Mouse (Mus musculus): Measurements from ENCODE around the gene Fndc11.

The Fndc11 gene

GRCm38 (mm10) chr2:181220361-181220760, 548 bp downstream of the Fndc11 start:
- DNase-seq, result peak; percentile 32

- no peak for DNase-seq
These were observed 5.2 kb downstream of the Fndc11 start for GRCm38 (mm10) chr2:181224994-181225393.

- DNase-seq, result no peak
These were observed 7.3 kb downstream of the Fndc11 start for GRCm38 (mm10) chr2:181227122-181227521.

- DNase-seq, result no peak
These were observed 8.5 kb downstream of the Fndc11 start for GRCm38 (mm10) chr2:181228335-181228734.

GRCm38 (mm10) chr2:181231171-181231570, 11.4 kb downstream of the Fndc11 start:
- no peak for DNase-seq

- no peak for DNase-seq
These were observed 13.6 kb downstream of the Fndc11 start for GRCm38 (mm10) chr2:181233443-181233842.

- DNase-seq, result no peak
These were observed 14.9 kb downstream of the Fndc11 start for GRCm38 (mm10) chr2:181234680-181235079.

GRCm38 (mm10) chr2:181235681-181236566, 16.1 kb downstream of the Fndc11 start:
- DNase-seq, result no peak

- DNase-seq, result no peak
These were observed 17.6 kb downstream of the Fndc11 start for GRCm38 (mm10) chr2:181237251-181238014.

GRCm38 (mm10) chr2:181238091-181238610, 18.3 kb downstream of the Fndc11 start:
- no peak for DNase-seq

GRCm38 (mm10) chr2:181238861-181239260, 19.0 kb downstream of the Fndc11 start:
- DNase-seq, result no peak

- DNase-seq, result no peak
These were observed 19.4 kb downstream of the Fndc11 start for GRCm38 (mm10) chr2:181239261-181239660.

GRCm38 (mm10) chr2:181240806-181241440, 21.1 kb downstream of the Fndc11 start:
- no peak for DNase-seq

- DNase-seq, result no peak
These were observed 21.9 kb downstream of the Fndc11 start, which contains the start of gene Helz2 for GRCm38 (mm10) chr2:181241602-181242313. Gene Helz2 (minus strand): TSS chr2:181242027.

GRCm38 (mm10) chr2:181242314-181242665, 22.5 kb downstream of the Fndc11 start:
- no peak for DNase-seq

- no peak for DNase-seq
These were observed 24.0 kb downstream of the Fndc11 start for GRCm38 (mm10) chr2:181243706-181244394.

GRCm38 (mm10) chr2:181245031-181245430, 25.2 kb downstream of the Fndc11 start:
- no peak for DNase-seq

GRCm38 (mm10) chr2:181249217-181249616, 29.4 kb downstream of the Fndc11 start:
- no peak for DNase-seq

- no peak for DNase-seq
These were observed 32.0 kb downstream of the Fndc11 start for GRCm38 (mm10) chr2:181251841-181252240.

GRCm38 (mm10) chr2:181253248-181253647, 33.4 kb downstream of the Fndc11 start:
- DNase-seq, result no peak

GRCm38 (mm10) chr2:181266839-181267238, 47.0 kb downstream of the Fndc11 start:
- DNase-seq, result no peak

GRCm38 (mm10) chr2:181272092-181272491, 52.3 kb downstream of the Fndc11 start:
- no peak for DNase-seq
